Mouse (Mus musculus) layer of hippocampus, adult 11-12 months (tissue): ENCODE results near the gene Mgst1.

Experiments
- DNase-seq: peaks from one replicate; pipeline ENCODE4 v3.0.0; 2022; ENCODE audit warnings: low spot score

The Mgst1 gene

DNA sequence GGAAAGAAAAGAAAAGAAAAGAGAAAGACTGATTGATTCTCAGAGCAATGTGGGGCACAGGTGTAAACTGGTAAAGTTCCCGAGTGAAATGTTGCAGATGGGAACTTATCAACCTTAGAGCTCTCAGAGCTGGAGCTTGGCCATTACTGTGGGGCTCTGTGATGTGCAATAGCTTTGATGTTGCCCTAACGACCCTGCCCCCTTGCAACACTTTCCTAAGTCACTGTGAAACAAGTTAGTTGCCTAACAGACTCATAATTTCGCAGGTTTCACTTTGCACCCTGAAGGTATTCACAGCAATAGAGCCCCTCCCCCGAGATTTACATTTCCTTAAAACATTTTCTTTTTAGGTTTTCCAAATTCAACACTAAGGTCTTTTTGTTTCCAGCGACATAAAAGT lies at the start of gene Mgst1:
TSS of gene Mgst1 (plus strand) at position 387 of the 400 bp plus-strand sequence.
- no peak for DNase-seq

DNA sequence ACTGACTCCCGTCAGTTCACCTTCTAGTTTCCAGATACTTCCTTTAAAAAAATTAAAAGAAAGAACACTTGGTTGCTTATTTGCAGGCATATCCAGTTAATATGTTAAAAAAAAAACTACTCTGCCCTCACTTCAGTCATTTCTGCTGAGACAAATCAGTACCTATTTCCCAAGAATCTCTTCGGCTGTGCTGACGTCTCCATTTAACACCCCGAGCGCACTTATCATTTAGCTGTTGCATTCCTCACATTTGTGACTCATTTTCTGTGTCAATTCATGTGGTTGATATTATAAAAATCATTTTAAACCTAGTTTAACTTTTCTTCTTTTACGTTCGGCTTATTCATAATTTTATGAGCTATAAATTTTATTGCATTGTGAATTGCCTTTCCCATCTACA lies 47.7 kb upstream of the Mgst1 start:
- DNase-seq: no peak

DNA sequence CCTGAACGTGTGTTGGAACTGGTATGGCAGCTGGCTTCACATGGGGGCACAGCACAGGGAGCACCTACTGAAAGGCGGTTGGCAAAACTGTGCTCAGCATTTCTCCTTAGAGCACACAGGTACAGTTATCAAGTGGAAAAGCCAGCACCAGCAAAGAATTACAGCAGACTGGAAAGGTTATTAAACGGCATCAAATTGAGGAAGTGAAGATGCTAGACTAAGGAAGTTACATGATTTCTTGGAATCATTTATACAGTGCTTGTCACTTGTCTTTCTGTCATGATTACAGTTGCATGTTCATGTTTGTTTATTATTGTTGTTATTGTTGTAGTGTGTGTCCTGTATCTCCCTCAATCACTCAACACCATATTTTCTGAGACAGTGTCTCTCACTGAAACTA lies 45.1 kb upstream of the Mgst1 start:
- no peak for DNase-seq

DNA sequence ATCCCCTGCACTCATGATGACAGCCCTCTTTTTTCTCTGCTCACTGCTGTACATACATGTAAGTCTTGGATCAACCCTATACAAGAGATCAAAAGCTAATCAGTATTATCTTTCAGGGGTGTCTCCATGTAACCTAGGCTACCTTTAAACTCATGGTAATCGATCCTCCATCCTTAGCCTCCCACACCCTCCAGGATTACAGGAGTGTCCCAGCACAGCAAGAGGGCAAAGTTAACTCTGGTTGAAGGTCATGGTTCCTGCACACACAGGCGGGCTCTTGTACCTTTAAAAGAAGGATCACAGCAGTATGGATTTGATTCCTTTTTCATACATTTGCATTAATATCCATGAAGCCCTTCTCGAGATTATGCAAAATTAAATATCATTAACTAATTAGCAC lies 40.5 kb upstream of the Mgst1 start:
- DNase-seq: no peak

DNA sequence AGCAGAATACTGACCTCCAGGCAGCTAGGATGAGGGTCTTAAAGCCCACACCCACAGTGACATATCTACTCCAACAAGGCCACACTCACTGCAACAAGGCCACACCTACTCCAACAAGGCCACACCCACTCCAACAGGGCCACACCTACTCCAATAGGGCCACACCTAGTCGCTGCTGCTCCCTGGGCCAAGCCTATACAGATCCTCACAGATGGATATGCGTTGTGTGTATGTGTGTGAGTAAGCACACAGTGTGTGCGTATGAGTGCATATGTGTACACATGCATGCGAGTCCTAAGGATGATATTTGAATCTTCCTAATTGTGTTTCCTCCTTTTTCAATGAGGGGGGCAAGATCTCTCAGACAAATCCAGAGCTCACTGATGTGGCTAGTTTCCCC lies 38.3 kb upstream of the Mgst1 start:
- DNase-seq: no peak

DNA sequence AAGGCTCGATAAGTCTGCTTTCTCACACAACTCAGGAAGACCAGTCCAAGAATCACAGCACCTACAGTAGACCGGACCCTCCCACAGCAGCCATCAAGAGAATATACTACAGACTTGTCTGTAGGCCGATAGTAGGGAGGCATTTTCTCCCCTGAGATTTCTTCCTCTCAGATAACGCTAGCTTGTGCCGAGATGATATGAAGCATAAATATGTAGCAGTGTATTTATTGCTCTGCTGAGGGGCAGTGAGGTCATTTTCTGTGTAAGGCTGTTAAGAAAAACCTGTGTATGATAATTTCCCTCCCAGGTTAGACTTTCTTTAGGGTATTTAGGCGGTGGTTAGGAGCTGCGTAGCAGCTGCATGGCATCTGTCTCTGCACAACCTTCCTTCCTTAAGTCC lies 37.2 kb upstream of the Mgst1 start:
- no peak for DNase-seq

DNA sequence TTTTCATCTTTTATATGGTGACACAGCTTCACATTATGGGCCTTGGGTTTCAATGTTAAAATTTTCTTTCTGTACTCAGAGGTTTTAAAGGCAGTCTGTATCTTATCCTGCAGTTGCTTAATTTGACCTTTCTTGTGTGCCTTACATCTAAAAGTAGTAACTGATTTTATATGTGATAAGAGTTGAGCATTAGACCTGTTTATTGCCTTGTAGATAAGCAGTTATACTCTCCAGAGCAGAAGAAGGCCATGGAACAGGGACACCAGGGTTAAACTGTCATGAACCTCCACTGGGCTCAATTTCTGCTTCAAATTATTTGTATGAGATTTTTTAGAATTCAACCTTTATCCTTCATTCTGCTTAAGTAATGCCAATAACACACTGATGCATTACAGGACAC lies 35.6 kb upstream of the Mgst1 start:
- DNase-seq: no peak

DNA sequence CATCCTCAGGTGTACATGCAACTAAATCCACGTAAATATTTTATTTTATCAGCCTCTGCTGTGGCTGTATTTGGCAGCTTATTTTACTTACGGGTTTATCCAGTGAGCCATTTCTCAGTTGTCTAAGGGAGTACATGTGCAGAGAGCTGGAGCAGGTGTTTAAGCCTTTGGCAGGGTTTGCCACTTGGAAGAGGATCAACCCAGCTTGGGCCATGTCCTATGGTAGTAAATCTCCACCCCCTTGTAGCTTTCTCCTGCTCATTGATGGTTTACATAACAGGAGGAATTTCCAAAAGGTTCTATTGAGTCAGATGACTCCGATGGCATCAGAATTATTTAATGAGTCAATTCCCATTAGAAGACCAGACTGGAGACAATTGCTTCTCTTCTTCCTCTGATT lies 22.6 kb upstream of the Mgst1 start:
- DNase-seq: no peak

DNA sequence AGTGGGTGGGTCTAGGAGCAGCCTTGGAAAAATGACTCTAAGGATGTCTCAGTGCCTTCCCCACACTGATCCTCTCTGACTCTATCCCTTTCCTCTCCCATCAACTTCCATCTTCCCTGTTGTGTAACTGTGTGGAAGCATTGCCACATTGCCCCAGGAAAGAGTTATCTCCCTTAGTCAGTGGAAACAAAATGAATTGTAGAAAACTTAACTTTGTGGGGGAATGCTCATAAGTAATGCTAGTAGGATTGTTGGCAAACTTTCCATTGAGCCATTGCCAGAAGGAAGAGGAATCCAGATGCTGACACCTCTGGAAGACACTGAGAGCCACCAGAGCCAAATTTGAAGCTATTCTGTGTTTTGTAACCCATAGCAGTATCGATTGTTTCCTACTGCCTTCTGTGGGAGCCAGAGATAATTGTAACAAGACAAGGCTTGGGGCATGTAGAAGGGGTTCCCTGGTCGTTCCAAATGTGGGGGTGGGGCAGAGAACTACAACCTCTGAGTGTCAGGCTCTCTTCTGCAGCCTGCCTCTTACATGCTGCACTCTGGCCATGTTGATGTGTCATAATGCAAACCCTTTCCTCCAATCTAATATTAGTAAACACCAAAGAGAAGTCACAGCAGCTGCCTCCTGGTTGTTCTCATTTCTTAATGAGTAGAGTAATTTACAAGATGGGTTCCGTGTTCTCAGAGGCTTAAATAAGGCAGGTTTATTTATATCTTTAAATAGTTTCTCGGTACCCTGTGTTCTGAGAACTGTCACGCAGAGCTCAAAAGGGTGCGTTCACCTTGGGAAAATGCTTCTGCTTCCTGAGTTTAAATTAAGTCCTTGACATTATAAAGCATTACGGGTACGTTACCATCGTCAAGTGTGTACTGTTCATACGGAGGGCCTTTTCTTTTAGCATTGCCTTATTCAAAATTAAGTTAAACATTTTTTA lies 11.5 kb upstream of the Mgst1 start:
- no peak for DNase-seq

DNA sequence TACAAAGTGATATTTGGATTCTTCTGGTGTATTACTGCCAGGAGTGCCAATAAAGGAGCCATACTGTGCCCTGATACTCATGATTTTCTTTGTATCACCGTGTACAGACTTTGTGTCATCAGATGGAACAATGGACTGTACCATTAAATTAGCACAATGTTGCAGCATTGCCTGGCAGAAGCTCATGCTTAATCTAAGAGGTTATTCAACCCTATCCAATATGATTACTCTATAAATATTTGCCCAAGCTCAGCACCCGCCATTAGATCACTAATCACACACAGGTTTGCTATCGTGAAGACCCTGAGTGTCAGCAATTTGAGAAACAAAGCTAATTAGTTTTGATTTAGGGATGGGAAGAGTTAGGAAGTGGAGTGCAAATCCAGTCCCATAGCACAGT lies 9.6 kb upstream of the Mgst1 start:
- DNase-seq: no peak

DNA sequence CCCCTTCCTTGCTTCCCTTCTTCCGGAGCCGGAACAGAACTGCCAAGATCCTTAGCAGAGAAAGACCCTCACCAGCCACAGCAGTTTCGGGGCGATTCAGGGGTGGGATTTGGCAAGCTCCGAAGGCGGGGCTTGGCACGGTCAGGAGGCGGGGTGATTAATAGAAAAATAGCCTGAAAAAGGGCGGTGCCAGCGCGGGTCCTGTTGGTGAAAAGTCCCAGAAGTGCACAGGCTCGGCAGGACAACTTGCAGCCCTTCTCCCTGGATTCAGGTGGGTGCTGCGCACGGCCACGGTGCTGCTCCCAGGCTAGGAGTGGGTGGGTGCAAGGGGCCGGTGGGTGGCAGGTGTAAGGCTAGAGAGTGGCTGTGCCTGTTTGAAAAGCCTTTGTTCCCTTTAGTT lies 220 bp downstream of the Mgst1 start:
- no peak for DNase-seq

DNA sequence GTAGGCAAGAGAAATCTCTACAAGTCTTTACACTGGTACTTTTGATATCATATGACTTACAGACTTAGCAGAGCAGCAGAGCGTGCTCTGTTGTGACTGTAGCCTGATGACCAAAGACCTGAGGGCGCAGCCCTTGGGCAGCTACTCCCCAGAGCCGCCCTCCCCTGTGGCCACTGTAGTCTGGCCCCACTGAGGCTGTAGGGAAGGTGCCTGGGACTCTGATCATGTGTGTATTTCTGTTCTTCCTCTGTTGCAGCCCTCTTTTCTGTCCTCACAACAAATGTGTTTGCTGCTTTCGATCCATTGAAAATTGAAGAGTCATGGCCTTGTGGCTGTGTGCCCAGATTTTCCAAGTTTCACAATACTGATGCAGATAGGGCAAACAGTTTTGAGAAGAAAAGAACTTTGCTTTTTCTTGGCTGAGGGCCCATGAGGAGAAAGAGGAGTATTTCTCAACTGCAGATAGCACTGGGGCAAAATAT lies 1.0 kb downstream of the Mgst1 start:
- DNase-seq: no peak

DNA sequence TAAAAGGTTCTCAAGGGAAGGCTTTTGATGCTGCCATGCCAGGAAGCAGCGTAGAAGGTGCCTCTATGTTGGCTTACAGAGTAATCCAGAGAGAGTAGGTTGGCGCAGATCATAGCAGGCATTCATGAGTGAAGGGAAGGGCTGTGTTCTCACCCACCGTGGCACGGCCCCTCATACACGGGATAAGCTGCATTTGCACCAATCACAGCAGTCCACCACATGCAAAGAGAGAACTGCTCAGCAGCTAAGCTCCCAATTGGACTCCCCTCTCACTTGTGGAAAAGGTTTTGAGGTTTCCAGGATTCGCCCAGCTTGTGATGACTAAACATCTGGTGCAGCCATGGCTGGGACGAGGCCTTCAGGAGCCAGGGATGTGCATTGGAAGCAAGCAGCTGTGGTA lies 2.5 kb downstream of the Mgst1 start:
- DNase-seq: no peak

DNA sequence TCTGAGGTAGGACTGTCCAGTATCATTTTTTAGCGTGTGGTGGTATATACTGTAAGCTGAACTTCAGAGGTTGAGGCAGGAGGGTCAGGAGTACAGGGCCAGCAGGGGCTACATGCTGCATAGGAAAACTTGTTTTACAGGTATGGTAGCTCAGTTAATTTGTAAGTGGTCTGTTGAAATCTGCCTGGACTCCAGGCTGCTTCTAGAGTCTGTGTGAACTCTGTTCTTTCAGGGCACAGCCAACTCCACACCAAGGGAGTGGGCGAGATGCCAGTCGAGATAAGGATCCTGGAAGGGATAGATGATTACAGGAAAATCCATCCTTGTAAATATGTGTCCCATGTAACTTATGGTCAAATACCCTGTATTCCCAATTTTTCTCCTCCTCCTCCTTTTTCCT lies 3.3 kb downstream of the Mgst1 start:
- DNase-seq: no peak

DNA sequence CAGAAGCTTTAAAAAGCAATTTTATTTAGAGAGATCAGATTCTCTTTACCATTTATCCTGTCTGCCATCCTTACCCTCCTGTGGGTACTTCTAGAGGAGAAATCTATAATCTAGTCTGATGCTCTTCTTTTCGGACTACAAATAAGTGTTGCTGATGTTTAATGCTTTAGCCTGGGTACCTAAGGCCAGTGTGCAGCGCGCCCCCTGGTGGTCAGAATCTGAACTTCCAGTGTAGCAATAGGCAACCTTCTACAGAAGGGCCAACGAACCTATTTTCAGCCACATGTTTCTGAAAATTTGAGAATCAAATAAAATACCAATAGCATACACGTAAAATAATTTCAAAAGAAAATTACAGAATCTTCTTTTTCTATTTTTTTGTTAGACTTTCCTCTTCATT lies 13.0 kb downstream of the Mgst1 start:
- peak; percentile 81 for DNase-seq

DNA sequence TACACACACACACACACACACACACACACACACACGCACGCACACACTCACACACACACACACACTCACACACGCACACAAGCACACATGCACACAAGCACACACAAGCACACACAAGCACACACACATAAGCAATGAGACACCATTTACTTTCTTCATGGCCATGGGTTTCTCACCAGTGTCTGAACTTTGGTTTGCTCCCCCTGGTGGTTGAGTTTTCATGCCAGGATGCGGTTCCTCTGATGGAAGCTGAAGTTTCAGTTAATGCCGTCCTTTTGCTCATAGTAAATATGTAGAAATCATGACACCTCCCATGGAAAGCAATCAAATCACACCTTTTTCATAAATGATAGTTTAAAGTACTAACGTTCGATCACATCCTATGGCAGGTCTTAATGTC lies 23.8 kb downstream of the Mgst1 start:
- peak; percentile 46 for DNase-seq

DNA sequence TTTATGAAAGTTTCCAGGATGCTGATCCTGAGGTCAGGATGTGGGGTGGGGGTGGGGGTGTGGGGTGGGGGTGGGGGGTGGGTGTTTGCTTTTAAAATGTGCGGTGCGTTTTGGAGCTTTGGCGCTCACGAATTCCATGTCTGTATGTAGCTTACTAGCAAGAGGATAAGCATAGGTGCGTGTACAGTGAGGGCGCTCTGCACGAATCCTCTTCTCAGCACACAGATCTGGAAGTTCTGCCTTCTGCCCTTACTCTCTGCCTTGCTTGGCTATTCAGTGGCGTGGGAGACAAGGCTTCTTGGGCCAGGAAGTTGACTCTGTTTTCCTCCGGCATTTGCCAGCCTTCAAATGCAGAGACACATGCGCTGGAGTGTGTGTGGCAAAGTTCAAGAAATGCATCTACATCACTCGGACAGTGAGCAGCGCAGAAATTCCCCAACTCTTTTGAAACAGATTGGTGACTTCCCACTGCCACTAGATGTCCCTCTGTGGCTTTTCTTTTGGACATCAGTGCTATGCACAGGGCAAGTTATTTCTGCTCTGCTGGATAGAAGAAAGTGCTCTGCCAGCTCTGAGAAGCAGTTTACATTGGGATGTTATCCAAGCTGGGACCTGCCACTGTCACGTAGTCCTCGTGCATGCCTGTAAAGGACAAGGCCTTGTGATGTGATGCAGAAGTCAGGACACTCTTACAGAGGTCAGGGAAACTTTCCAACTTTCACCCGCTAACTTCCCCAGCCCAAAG lies 31.5 kb downstream of the Mgst1 start:
- DNase-seq: peak; percentile 25
